Mouse (Mus musculus): ENCODE measurements at regions not wholly inside any gene's neighbourhood (a gene's known extent, or its start where the extent isn't known, plus 50 kb on each side); places are given as distances from the start of the nearest gene placed in this dataset.
"Not testable (repeated sequence)": the region's sequence is repeated elsewhere in the genome, so short reads cannot be mapped to it uniquely, and the experiment has no call there.

GRCm38 (mm10) chr16:9091790-9092189 is 261.9 kb downstream of the 1810013L24Rik start:
- no peak for ATAC-seq

GRCm38 (mm10) chr16:9092191-9092848 is 262.4 kb downstream of the 1810013L24Rik start:
- ATAC-seq: no peak
- Histone ChIP-seq H3K9me3 (ENCODE audit: control insufficient read depth, low read length) (no peaks in the 10 kb centered on the region), H3K9ac (ENCODE audit: low read depth, low read length) (no peak overlapping the region), H3K4me1 (ENCODE audit: control insufficient read depth, insufficient read depth, low read length) (no peaks in the 10 kb centered on the region), H3K4me2 (ENCODE audit: low read depth, low read length) (no peak overlapping the region), H3K27ac (ENCODE audit: low read length) (no peak overlapping the region), H3K4me3 (ENCODE audit: low read length) (no peak overlapping the region), H3K27me3 (replicated peaks; ENCODE audit: control insufficient read depth, insufficient read depth, low read length) (no peaks in the 10 kb centered on the region), H3K36me3 (ENCODE audit: control insufficient read depth, insufficient read depth, low read length) (no peaks in the 10 kb centered on the region)
- 38% methylated on average over 11 of the region's 11 CpGs for WGBS

More at GRCm38 (mm10) chr16:9091790-9092189, 261.9 kb downstream of the 1810013L24Rik start:
- no peaks in the 10 kb centered on the region for H3K36me3 ChIP-seq (ENCODE audit: control insufficient read depth, insufficient read depth, low read length)
- H3K27me3 ChIP-seq (replicated peaks; ENCODE audit: control insufficient read depth, insufficient read depth, low read length): no peaks in the 10 kb centered on the region
- H3K4me2 ChIP-seq (ENCODE audit: low read depth, low read length): no peak overlapping the region
- H3K9ac ChIP-seq (ENCODE audit: low read depth, low read length): no peak overlapping the region
- no peaks in the 10 kb centered on the region for H3K4me1 ChIP-seq (ENCODE audit: control insufficient read depth, insufficient read depth, low read length)
- 70% methylated on average over 6 of the region's 6 CpGs for WGBS
- H3K9me3 ChIP-seq (ENCODE audit: control insufficient read depth, low read length): no peaks in the 10 kb centered on the region
- H3K27ac ChIP-seq (ENCODE audit: low read length): no peak overlapping the region
- no peak overlapping the region for H3K4me3 ChIP-seq (ENCODE audit: low read length)

DNA sequence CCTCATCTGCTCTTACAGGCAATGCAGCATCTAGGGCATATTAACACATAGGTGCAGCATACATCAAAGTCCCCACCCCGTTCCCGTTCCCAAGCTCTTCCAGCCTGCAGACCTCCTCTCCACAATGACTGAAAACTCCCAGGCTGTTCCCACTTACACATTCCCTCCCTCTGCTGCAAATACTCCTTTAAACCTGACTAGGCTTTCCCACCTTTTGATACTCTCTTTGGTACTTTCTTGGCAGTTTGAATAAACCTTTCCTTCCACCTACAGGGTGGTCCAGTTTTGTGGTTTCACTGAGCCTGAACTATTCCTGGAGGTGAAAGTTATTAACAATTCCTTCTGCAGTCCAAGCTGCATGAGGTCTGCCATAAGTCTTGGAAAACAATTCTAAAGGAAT is 263.7 kb downstream of the 1810013L24Rik start:
- H3K4me2 ChIP-seq (ENCODE audit: low read depth, low read length): no peak overlapping the region
- H3K9me3 ChIP-seq (ENCODE audit: control insufficient read depth, low read length): no peaks in the 10 kb centered on the region
- H3K27me3 ChIP-seq (replicated peaks; ENCODE audit: control insufficient read depth, insufficient read depth, low read length): no peaks in the 10 kb centered on the region
- no peaks in the 10 kb centered on the region for H3K36me3 ChIP-seq (ENCODE audit: control insufficient read depth, insufficient read depth, low read length)
- no peak for ATAC-seq
- no peak overlapping the region for H3K4me3 ChIP-seq (ENCODE audit: low read length)
- H3K4me1 ChIP-seq (ENCODE audit: control insufficient read depth, insufficient read depth, low read length): no peaks in the 10 kb centered on the region
- no peak overlapping the region for H3K27ac ChIP-seq (ENCODE audit: low read length)
- 27% methylated on average over 2 of the region's 2 CpGs for WGBS
- H3K9ac ChIP-seq (ENCODE audit: low read depth, low read length): no peak overlapping the region

GRCm38 (mm10) chr16:9094201-9094600 is 264.3 kb downstream of the 1810013L24Rik start:
- Histone ChIP-seq H3K9me3 (ENCODE audit: control insufficient read depth, low read length) (no peaks in the 10 kb centered on the region), H3K36me3 (ENCODE audit: control insufficient read depth, insufficient read depth, low read length) (no peaks in the 10 kb centered on the region), H3K9ac (ENCODE audit: low read depth, low read length) (no peak overlapping the region), H3K27ac (ENCODE audit: low read length) (no peak overlapping the region), H3K4me2 (ENCODE audit: low read depth, low read length) (no peak overlapping the region), H3K4me1 (ENCODE audit: control insufficient read depth, insufficient read depth, low read length) (no peaks in the 10 kb centered on the region), H3K27me3 (replicated peaks; ENCODE audit: control insufficient read depth, insufficient read depth, low read length) (no peaks in the 10 kb centered on the region), H3K4me3 (ENCODE audit: low read length) (no peak overlapping the region)
- WGBS: 50% methylated on average over 5 of the region's 5 CpGs
- no peak for ATAC-seq

- WGBS: 91% methylated on average over 11 of the region's 11 CpGs
- Histone ChIP-seq H3K4me1 (ENCODE audit: control insufficient read depth, insufficient read depth, low read length) (no peaks in the 10 kb centered on the region), H3K4me2 (ENCODE audit: low read depth, low read length) (no peak overlapping the region), H3K27ac (ENCODE audit: low read length) (no peak overlapping the region), H3K36me3 (ENCODE audit: control insufficient read depth, insufficient read depth, low read length) (no peaks in the 10 kb centered on the region), H3K27me3 (replicated peaks; ENCODE audit: control insufficient read depth, insufficient read depth, low read length) (no peaks in the 10 kb centered on the region), H3K4me3 (ENCODE audit: low read length) (no peak overlapping the region), H3K9me3 (ENCODE audit: control insufficient read depth, low read length) (no peaks in the 10 kb centered on the region), H3K9ac (ENCODE audit: low read depth, low read length) (no peak overlapping the region)
- no peak for ATAC-seq
Measured at GRCm38 (mm10) chr16:9106211-9106610, 276.3 kb downstream of the 1810013L24Rik start.

GRCm38 (mm10) chr16:9106676-9107075 is 276.8 kb downstream of the 1810013L24Rik start:
- not testable (repeated sequence) for H3K27me3 ChIP-seq (replicated peaks; ENCODE audit: control insufficient read depth, insufficient read depth, low read length); H3K4me3 ChIP-seq (ENCODE audit: low read length); H3K9me3 ChIP-seq (ENCODE audit: control insufficient read depth, low read length); H3K27ac ChIP-seq (ENCODE audit: low read length); ATAC-seq; H3K36me3 ChIP-seq (ENCODE audit: control insufficient read depth, insufficient read depth, low read length); H3K4me2 ChIP-seq (ENCODE audit: low read depth, low read length); H3K4me1 ChIP-seq (ENCODE audit: control insufficient read depth, insufficient read depth, low read length); H3K9ac ChIP-seq (ENCODE audit: low read depth, low read length)
- 93% methylated on average over 8 of the region's 8 CpGs for WGBS

GRCm38 (mm10) chr16:9113801-9114200 is 283.9 kb downstream of the 1810013L24Rik start:
- no peaks in the 10 kb centered on the region for H3K27me3 ChIP-seq (replicated peaks; ENCODE audit: control insufficient read depth, insufficient read depth, low read length)
- H3K4me2 ChIP-seq (ENCODE audit: low read depth, low read length): no peak overlapping the region
- no peaks in the 10 kb centered on the region for H3K4me1 ChIP-seq (ENCODE audit: control insufficient read depth, insufficient read depth, low read length)
- H3K4me3 ChIP-seq (ENCODE audit: low read length): no peak overlapping the region
- no peaks in the 10 kb centered on the region for H3K9me3 ChIP-seq (ENCODE audit: control insufficient read depth, low read length)
- no peak for ATAC-seq
- 92% methylated on average over 3 of the region's 3 CpGs for WGBS
- H3K27ac ChIP-seq (ENCODE audit: low read length): no peak overlapping the region
- no peak overlapping the region for H3K9ac ChIP-seq (ENCODE audit: low read depth, low read length)
- no peaks in the 10 kb centered on the region for H3K36me3 ChIP-seq (ENCODE audit: control insufficient read depth, insufficient read depth, low read length)

GRCm38 (mm10) chr16:9115548-9115947 is 285.6 kb downstream of the 1810013L24Rik start:
- H3K9ac ChIP-seq (ENCODE audit: low read depth, low read length): no peak overlapping the region
- ATAC-seq: no peak
- H3K27ac ChIP-seq (ENCODE audit: low read length): no peak overlapping the region
- 40% methylated on average over 5 of the region's 5 CpGs for WGBS
- no peaks in the 10 kb centered on the region for H3K4me1 ChIP-seq (ENCODE audit: control insufficient read depth, insufficient read depth, low read length)
- H3K36me3 ChIP-seq (ENCODE audit: control insufficient read depth, insufficient read depth, low read length): no peaks in the 10 kb centered on the region
- H3K9me3 ChIP-seq (ENCODE audit: control insufficient read depth, low read length): no peaks in the 10 kb centered on the region
- no peak overlapping the region for H3K4me3 ChIP-seq (ENCODE audit: low read length)
- no peak overlapping the region for H3K4me2 ChIP-seq (ENCODE audit: low read depth, low read length)
- no peaks in the 10 kb centered on the region for H3K27me3 ChIP-seq (replicated peaks; ENCODE audit: control insufficient read depth, insufficient read depth, low read length)

DNA sequence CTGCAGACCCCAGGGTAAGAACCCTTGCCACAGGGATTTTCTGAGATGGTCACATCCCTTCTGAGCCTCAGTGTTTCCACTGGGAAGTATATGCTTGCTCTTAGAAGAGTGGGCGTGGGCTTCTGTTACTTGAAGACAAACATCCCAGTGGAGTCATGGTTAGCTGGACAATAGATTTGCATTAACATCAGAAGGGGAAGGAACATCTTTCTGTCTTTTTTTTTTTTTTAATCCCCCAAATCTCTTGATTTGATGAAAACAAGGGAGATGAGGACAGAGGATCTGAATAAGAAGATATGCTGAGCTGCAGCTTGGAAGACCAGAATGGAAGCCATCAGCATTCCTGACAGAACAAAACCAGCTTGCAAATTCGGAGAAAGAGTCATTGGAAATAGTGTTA is 291.7 kb downstream of the 1810013L24Rik start:
- Histone ChIP-seq H3K4me1 (ENCODE audit: control insufficient read depth, insufficient read depth, low read length) (no peaks in the 10 kb centered on the region), H3K36me3 (ENCODE audit: control insufficient read depth, insufficient read depth, low read length) (no peaks in the 10 kb centered on the region), H3K27ac (ENCODE audit: low read length) (no peak overlapping the region), H3K4me3 (ENCODE audit: low read length) (no peak overlapping the region), H3K27me3 (replicated peaks; ENCODE audit: control insufficient read depth, insufficient read depth, low read length) (no peaks in the 10 kb centered on the region), H3K9me3 (ENCODE audit: control insufficient read depth, low read length) (no peaks in the 10 kb centered on the region), H3K9ac (ENCODE audit: low read depth, low read length) (no peak overlapping the region), H3K4me2 (ENCODE audit: low read depth, low read length) (no peak overlapping the region)
- WGBS: 81% methylated on average over 2 of the region's 2 CpGs
- ATAC-seq: no peak

GRCm38 (mm10) chr16:9132113-9132512 is 302.2 kb downstream of the 1810013L24Rik start:
- whole genome bisulfite sequencing: 71% methylated on average over 3 of the region's 3 CpGs
- no peaks in the 10 kb centered on the region for H3K27me3 ChIP-seq (replicated peaks; ENCODE audit: control insufficient read depth, insufficient read depth, low read length)
- H3K4me3 ChIP-seq (ENCODE audit: low read length): no peak overlapping the region
- no peaks in the 10 kb centered on the region for H3K36me3 ChIP-seq (ENCODE audit: control insufficient read depth, insufficient read depth, low read length)
- no peaks in the 10 kb centered on the region for H3K4me1 ChIP-seq (ENCODE audit: control insufficient read depth, insufficient read depth, low read length)
- no peak for ATAC-seq
- no peaks in the 10 kb centered on the region for H3K9me3 ChIP-seq (ENCODE audit: control insufficient read depth, low read length)
- no peak overlapping the region for H3K9ac ChIP-seq (ENCODE audit: low read depth, low read length)
- no peak overlapping the region for H3K4me2 ChIP-seq (ENCODE audit: low read depth, low read length)
- H3K27ac ChIP-seq (ENCODE audit: low read length): no peak overlapping the region
